Mouse (Mus musculus) adrenal gland, postnatal 14 days (tissue): ENCODE results near the gene Smg6. TPM values are rescaled to one million over a fixed set of nuclear protein-coding genes. Genes with fewer than 3 reads are reported as not detected.

ENCODE experiments used
- DNase-seq: peaks from one replicate; pipeline ENCODE4 v3.0.0; 2021; ENCODE audit warnings: mixed read lengths
- total RNA-seq: library from RNA; stranded (reverse); gene quantifications from 2 replicates; pipeline ENCODE4 v1.2.3, GENCODE M21; 2021

Smg6 gene
- total RNA-seq, 1 experiment from 2014 or later: 21.9 TPM

DNA sequence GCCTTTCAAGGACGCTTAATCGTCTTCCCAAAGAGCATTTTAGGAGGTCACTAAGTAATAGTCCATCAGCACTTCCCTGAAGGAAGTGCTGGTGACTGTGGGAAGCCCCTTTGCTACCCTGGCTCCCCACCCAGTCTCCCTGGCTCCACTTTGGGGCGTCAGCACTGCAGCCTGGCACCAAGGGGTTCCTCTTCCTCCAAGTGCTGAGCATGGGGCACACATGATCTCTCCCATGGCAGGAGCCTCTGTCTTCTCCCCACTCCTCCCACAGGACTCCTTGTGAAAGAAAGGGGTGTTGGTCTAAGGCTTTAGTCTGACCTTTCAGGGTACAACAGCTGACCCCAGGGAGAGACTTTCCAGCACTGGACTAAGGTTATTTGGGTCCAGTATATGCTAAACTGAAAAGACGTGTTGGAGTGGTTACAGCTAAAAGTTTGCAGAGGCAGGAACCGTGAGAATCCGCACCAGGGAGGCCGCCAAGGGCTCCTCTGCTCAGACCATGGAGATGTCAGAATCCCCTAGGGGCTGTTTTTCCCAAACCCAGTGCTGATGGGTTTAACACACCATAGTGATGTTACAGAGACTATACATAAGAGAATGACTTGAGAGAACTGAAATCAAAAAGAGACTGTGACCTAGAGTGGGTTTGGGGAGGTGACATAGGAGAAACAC is 122.2 kb downstream of the Smg6 start:
- peak; percentile 21 for DNase-seq

DNA sequence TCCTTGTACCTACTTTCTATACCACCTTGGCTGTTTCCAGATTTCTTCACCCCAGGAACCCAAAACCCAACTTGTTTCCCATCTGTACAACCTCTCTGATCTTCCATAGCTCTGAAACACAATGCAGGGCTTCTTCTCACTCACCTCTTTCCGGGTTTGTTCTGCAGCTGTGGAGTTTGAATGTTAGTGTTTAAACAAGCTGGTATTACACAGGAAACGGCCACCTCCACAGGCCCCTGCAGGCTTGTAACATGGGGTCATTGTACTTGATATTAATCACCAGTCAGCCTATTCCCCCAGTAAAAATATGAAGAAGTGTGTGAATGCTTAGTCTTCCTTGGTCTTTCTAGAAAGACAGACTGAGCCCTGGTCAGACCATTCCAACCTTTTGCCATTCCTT is 123.5 kb downstream of the Smg6 start:
- no peak for DNase-seq

DNA sequence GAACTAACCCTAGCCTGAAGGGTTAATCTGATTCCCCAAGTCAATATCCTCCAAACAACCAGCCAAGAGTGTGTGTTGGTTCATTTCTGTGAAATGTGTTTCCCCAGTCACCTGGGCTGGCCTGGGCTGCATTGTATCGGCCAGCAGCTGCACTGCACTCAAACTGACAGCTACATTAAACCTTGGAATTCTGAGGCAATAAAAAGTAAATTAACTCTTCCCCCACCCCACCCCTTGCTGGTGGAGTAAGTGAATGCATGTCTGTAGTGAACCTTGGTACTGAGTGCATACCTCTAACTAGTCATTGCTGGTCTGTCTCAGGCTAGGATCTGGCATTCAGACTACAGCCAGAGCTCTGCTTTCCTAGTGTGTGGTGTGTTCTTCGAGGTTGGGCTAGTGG is 124.2 kb downstream of the Smg6 start:
- no peak for DNase-seq

DNA sequence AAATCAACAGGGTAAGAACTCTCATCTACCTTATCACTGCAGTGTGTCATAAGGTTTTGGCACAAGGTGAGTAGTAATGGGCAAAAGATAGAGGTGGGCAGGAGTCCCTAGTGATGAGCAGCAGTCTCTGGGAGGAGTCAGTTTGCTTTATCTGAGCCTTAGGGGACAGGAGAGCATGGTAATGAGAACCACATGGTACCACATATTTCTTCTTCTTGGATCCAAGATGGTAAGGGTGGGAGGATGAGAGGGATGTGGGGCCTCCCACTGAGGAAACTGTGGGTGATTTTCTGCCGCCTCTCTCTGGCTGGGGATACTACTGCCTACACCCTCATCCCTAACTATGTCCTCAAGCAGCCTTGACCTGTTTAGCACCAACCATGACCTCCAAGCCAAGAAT is 125.6 kb downstream of the Smg6 start:
- DNase-seq: no peak

DNA sequence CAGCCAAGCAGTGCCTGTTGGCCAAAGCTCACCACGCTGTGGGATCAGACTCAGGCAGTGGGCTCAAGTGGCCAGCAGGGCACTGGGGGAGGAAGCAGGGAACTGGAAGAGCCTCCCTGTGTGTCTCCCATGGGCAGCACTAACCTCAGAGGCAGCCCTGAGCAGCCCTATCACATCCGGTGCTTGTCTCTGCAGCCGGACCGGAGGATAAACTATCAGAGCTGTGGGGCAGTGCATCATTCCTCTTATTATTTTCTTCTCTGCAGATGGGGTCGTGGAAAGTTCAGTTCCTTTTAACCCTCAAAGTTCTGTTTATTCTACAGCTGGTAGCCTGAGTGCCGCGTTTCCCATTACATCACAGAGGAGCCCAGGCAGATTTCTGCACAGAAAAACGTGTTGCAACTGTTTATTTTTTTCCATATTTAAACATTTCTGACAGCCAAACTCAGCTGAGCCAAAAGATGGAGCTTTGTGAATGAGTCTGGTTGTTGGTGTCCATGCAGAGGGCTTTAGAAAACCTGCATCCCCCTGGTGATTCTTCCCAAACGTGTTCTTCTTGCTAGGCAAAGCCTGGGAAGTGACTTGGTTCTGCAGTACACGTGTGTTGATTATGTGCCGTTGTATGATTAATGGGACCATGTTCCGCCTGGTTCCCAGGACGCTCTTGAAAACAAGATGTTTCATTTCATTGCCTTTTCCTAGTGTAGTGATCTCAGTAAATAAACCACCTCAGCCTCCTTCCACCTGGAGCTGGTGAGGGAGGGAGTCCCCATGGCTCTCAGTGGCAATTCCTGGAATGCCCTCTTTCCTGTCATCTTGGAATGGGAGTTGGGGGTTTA is 126.3 kb downstream of the Smg6 start:
- peak; percentile 71 for DNase-seq

DNA sequence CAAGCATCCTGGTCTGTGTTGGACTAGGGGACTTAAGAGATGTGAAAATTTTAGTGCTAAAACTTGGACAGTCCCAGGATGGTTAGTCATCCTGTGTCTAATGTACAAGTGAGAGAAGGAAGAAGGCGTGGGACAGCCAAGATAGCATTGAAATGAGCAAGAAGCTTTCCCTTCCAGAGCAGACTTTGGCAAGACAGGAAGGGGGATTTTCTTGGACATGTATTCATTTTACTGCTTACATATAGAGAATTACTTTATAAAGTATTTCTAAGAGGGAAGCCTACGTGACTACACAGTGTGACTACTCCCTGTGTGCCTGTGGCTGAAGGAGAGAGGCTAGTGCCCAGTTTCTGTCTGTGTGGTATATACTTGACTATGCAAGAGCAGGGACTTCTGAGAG is 127.4 kb downstream of the Smg6 start:
- DNase-seq: no peak

DNA sequence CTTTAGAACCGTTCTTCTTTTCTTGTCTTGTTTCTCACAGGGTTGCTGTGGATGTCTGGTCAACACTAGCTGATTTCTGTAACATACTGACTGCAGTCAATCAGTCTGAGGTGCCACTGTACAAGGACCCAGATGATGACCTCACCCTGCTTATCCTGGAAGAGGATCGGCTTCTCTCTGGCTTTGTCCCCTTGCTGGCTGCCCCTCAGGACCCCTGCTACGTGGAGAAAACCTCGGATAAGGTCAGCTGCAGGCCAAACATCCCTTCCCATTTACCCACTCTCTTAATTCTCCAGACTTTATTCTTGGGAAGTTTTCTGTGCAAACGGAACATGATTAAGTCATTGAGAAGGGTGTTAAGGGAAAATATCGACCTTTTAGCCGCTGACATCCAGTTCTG is 128.1 kb downstream of the Smg6 start:
- DNase-seq: no peak

DNA sequence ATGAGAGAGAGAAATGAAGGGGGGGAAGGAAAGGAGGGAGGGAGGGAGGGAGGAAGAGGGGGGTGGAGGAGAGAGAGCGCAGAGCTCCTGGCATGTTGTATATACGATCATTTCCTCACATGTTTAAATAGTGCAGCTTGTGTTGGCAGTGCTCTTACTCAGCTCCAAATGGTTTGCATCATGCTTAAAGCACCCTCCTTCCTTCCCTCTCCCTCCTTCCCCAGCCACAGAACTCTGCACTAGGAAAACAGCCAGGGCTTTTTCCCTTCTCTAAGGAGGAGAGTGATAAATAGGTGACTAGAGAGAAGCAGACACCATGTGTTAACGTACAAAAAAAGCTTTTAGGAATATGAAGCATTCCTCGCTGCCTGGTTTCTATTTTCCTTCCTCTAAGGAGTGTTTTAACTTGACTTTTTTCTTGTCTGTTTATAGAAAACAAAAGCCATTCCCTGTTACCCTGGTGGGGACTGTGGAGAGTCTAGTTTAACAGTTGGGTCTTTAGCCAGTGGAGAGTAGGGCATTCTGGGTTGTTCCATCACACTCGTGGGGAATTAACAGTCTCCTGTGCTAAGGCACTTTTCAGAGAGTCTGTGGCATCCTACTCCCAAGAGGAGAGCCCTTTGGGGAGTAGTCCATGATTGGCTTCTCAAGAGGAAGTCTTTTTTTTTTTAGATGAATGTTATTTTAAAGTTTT is 128.7 kb downstream of the Smg6 start:
- no peak for DNase-seq

DNA sequence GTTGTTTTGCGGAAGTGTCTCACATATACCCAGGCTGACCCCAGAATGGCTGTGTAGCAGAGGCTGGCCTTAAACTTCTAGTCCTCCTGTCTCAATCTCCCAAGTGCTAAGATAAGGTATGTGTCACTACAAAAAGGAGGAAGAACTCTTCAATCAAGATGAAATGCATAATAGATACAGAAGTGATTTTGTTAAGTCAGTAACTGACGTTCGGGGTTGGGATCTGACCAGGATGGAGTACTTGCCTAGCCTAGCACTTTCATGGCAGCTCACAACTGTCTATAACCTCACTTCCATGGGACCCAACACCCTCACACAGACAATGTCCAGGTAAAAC is 129.2 kb downstream of the Smg6 start:
- no peak for DNase-seq

DNA sequence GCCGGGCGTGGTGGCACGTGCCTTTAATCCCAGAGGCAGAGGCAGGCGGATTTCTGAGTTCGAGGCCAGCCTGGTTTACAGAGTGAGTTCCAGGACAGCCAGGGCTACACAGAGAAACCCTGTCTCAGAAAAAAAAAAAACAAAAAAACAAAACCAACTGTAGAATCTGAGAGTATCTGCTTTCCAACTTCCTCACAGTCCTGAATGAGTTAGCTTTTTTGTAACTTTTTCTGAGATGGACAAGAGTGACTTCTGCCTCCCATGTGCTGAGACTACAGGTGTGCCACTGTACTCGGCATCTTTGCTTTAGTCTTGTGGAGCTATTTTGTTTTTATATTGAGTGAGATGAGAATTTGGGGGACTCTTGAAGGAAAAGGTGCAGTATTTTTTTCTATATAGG is 137.0 kb downstream of the Smg6 start:
- no peak for DNase-seq

DNA sequence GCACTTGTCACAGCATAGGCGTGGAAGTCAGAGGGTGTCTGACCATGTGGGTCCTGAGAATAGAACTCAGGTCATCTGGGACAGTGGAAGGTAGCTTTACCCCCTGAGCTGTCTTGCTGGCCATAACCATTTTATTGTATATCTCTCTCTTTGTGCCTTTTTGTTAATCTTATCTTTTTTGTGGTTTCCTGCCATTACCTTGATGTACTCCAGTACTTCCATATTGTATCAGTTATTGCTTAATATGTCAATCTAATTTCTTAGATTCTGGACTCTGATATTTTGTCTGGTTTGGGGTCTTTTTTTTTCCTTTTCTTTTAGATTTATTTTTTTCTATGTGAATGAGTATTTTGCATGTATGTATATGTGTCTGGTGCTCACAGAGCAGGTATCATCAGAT is 138.6 kb downstream of the Smg6 start:
- DNase-seq: no peak

DNA sequence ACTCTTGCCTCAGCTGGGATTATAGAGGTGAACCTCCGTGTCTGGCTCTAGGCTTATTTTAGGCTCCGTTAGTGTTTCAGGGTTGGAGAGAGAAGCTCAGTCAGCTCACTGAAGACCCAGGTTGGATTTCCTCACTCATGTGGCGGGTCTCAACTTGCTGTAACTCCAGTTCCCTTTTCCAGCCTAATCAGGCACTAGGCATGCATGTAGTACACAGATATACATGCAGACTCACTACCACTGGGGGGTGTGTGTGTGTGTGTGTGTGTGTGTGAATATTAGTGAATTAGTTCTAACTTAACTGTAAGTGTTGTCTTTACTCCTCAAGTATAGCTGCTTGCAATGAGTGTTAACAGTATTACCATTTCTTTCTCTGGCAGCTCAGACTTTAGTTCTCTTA is 145.7 kb downstream of the Smg6 start:
- no peak for DNase-seq

DNA sequence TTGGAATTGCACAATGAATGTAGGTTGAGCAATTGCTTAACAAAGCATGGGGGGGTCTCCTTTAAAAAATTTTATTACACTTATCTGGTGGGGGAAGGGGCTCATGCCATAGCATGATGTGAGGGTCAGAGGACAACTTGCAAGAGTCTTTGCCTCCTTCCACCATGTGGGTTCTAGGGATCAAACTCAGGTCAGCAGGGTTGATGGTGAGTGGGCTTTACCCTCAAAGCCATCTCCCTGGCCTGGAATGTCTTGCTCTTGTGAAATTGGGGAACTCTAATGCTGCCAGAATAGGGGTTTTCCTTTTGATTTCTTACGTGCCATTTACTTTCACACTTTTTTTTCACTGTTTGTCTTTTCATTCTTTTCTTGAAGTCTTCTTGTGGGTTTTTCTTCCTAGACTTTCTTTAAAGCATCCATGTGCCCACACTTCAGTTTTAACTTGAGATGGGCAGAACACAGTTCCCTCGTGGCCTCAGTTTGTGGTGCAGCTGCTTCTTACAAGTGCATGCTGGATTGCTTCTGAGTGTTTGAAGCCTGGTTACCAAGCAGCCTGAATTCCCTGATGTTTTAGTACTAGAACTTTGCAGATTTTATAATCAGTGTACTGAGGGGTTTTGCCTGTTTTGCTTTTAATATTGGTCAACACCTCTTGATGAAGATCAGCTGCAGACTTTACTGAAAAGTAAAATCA is 147.5 kb downstream of the Smg6 start:
- no peak for DNase-seq

DNA sequence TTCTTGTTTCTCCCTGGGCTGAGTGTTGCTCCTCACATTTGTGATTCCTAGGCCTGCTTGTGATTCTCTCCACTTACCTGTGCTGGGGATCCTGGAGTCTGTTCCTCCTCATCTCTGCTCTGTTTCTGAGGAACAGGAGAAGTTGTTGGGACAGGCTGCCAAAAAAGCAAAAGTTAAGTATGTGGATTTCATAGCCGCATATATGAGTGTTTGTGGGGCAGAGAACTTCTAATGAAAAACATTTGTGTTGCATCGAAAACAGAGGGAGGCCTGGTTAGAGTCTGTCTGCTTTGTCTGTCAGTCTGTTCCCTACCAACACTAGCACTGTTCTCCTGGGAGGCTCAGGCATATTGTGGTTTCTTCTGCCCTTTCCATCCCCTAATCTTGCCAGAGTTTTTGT is 148.1 kb downstream of the Smg6 start:
- DNase-seq: no peak

DNA sequence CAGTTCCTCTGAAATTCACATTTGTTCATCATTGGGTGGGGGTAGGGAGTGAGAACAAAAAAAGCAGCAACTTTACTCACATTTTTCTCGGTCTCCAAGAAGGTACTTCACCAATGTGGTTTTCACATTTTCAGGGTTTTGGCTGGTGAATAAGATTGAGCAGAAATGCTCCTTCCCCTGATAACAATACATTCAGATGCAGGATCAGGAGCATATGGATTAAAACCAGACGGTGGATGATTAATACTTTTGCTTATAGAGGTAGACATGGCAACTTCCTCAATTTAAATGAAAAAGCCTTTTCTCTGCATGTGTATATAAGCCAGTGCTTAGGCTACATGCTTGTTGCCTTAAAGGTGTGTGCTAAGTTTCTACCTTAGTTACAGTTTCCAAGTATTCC is 148.9 kb downstream of the Smg6 start:
- no peak for DNase-seq

DNA sequence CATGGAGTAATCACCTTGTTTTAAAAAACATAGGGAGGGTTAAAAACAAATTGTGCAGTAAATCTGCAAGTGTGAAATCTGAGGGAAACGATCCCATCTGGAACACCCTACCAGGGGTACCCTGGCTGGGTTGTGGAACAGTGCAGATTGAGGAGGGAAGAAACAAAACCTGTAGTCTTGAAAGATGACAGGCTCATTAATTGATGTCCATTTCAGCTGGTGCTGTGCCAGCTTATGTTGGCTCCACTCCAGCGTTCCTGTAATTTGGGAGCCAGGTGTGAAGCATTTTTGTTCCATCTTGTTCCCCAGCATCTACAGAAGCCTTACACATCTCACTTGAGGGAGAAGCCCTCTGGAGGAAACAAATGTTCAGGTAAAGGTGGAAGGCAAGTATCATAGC is 153.0 kb downstream of the Smg6 start:
- no peak for DNase-seq

DNA sequence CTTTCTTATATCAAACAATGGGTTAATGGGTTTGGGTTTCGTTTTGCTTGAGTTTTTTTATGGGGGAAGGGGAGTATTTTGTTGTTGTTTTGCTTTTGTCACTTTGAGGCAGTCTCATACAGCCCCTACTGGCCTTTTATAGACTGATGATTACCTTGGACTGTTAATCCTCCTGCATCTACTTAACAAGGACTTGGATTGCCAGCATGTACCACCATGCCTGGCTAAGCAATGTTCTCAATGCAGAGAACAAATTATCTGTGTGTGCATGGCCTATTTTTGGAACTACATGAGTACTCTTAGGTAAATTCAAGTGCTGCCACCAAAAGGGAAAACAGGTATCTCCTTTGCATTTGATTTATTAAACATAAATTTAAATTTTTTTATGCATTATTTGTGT is 157.4 kb downstream of the Smg6 start:
- no peak for DNase-seq

DNA sequence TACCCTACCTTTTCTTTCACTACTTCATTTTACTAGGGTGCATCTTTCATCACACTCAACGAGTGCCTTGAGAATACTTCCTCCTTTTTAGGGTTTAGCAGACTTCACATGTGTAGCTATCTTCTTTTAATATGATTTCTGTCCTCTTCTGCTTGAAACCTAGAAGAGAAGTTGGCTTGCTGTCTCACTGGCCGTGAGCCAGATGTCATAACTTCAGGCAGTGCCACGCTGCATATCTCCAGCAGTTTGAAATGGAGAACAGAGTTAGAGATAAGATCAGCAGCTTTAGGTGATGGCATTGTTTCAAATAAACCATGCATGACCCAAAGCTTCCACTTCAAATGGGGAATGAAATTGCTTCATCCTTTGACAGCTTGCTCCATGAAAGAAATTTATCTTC is 166.5 kb downstream of the Smg6 start:
- DNase-seq: peak; percentile 65

DNA sequence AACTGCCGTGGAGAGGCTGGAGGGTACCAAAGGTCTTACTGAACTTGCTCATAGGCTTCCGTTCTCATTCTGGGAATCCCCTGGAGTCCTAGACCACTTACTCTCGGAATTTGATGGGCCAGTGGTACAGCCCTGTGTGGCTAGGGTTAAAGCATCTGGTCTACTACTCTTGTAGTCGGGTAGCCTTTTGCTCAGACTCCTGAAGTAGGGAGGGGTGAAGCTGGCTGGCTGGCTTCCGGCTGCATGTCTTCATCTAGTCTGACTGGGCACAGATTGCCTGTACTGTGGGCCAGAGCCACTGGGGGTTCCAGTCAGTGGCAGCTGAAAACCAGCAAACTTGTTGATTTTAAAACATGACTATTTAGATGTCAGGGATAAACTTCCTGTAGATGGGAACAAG is 167.0 kb downstream of the Smg6 start:
- DNase-seq: peak; percentile 45

DNA sequence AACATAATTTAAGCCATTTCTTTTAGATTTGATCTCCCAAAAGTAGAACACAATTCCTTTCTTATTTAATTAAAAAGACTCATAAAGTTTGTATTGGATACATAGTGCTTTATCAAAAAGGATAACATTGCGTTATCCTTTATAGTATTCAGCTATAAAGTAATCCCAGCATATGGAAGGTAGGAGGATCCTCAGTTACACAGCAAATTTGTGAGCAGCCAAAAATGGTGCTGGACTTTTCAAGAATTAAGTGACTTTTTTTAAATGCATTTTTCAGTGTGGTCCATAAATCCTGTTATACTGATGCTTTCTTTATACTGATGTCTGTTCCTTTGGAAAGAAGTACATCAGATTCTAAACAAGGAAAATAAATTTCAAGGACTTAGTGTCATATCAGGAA is 169.1 kb downstream of the Smg6 start:
- no peak for DNase-seq

DNA sequence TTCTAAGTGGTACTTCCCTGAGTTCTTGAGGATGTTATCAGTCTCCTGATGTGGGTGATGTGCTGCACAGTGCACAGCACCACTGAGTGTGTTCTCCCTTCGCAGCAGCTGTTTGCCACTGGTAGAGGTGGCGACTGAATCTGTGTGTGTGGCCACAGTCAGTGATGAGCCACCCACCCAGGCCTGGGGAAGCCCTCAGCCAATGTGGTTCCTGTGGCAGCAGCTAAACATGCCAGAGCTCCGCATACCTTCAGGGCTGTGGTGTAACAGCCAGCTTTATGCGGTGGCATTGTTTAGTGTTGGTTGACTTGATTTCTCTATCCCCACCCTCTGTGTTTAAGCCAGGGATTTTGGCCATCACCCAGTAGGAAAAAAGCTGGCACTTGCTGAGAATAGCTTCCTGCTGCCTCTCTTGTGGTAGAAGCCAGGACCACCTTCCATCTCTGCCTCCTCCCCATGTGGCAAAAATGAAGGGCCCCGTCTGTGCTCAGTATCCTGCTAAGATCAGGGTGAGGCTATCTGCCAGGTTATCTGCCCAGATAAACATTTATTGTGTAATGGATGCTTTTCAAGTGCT is 177.2 kb downstream of the Smg6 start:
- DNase-seq: no peak

DNA sequence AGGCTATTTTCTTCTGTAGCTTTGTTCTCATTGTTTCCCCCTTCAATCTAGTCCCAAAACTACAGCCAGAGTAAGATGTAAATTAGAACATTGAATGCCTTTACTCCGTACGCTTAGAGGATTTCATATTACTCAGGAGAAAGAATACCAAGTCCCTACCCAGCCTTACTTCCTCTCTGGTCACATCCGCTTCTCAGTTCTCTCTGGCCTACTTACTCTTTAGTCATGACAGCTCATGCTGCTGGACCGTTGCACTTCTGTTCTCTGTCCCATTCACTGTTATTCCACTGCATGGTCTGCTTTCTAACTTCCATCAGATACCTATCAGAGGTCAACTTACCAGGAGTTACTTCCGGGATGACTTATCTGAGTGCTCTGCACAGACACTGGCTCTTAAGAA is 181.0 kb downstream of the Smg6 start:
- no peak for DNase-seq

DNA sequence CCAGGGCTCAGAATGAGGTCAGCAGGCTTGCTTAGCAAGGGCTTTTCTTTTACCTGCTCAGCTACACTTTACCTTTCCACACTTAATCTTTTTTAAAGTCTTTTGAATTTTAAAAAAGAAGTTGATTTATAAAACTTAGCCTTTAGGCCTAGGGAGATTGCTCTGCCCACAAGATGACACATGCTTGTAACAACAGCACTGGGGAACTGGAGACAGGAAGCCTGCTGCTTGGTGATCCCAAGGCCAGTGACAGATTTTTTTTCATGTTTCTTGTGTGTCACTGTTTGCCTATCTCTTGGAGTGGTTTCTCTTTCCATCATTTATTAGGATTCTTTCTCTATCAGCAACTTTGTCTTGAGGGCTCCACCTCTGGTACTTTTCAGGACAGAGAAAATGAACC is 183.3 kb downstream of the Smg6 start:
- peak; percentile 37 for DNase-seq
